Mouse (Mus musculus): ENCODE measurements around the gene Dld.

The Dld gene

DNA sequence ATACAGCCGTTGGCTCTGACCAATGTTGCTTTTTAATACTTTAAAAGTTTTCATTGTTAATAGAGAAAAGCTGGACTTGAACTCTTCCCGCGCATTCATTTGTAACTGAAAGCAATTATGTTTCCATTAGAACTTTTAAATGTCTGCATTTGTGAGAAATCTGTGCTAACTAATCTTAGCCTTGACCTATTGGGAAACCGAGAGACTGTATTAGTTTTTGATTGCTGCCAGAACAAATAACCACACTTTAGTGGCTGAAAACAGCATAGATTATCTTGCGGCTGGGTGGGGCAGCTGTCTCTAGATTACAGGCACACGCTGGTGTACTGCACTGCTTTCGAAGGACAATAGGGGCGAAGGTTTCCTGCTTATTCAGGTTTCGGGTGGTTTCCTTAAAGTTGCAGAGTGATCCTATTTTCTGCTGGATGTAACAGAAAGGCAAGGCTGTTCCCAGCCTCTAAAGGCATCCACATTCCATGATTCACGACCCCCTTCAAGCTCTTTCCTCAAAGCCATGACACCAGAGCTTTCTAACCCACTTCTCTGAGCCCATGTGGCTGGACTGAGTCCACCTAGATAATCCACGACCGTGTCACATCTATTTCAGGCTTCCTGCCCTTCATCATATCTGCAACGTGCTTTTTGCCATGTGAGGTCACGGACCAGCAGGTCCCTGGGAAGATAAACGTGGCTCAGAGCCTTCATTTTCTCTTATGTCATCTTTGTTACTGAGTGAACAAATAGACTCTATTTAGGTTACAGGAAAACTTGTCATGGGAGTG, 57.7 kb downstream of the Dld start:
- DNase-seq: no peak

DNA sequence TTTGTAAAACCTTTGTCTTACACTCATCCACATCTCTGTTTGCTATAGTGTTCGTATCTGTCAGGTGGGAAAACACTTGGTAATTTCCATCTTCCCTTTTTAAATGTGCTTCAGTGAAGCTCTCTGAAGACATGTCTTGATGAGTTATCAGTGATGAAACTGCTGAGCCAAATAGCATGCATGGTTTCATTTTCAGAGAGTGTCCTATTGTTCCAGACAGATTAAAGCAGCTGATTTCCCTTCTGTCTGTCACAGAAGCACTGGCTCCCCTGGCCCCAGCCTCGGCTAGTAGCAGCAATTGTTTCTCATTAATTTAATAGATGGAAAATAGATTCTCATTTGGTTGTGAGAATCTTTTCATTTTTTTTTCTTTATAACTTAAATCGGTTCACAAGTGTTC, 60.3 kb downstream of the Dld start:
- DNase-seq: no peak

DNA sequence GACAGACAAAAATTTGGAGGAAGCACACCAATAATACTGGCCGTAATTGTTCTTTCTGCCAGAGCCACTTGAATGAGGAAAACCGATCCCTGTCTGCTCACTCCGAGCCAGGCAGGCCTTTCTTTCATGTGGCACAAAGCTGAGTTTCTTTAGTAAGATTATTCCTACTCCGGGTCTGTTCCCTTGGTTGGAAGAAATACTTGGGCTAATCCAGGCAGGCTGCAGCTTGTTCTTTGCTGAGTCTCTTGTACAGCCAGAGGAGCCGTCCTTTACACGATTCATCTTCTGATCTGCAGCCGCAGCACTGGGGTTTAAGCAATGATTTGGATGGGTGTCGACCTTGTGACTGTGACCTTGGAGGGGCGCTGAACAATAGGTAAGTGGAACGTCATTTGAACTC, 62.2 kb downstream of the Dld start:
- DNase-seq: no peak

DNA sequence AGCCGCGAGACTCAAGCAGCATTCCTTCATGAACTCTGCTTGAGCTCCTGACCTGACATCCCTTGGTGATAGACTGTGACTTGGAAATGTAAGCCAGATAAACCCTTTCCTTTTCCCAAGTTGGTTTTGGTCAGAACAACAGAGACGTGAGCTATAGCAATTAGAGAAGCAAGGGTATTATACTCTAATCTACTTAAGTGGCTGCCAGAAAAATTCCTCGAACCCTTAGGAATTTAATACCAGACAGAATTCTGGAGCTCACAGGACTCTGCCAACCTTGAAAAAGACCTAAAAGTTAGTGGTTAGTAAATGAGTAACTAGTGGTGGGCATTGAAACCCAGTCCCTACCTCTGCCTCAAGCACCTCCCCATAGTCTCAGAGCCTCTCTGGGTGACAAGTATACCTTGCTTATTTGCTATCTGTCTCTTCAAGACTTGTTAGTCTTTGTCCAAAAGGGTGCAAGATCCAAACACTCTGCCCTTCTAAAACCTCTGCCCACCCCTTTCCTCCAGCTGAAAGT, 67.6 kb downstream of the Dld start:
- DNase-seq: no peak

DNA sequence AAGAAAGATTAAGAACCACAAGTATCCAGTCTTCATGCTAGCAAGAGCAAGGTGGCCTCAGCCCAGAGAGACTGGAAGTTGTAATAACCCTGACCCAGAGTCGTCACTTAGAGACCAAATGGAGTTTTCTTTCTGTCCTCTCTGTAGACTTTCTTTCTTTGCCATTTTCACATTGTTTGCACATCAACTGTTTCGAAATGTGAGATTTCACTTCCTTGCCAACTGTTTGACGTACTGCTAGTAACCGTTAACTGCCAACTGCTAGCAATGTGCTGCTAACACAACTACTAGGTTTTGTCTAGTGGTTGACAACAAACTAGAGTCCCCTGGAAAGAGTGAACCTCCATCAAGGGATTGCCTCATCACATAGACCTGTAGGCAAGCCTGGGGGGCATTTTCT, 68.1 kb downstream of the Dld start:
- no peak for DNase-seq

DNA sequence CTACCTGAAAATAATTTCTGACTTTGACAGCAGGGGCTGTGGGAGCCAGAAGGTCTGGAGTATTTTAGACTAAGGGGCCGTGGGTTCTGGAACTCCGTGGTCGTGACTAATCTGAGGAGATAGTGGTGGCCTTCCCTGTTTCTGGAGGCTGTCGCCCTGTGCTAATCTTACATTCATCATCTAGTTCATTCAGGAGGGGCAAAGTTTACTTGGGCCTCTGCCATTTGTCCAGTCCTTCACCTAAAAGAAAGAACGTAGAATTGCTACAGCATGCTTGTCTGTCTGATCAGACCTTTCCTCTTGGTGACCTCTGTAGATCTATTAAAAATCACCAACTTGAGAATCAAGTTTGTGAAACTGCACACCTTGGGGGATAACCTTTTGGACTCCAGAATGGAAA, 69.0 kb downstream of the Dld start:
- DNase-seq: no peak

All from cerebellum, adult 9-11 months (tissue).